Mouse (Mus musculus) adrenal gland (tissue): ENCODE data around the gene Tmem119.
"Not testable (repeated sequence)": the region's sequence is repeated elsewhere in the genome, so short reads cannot be mapped to it uniquely, and the experiment has no call there.

Experiments used
- intact Hi-C: fragments of 180-260 bp; cut with DNase I; formaldehyde crosslinking; loops from one replicate; pipeline ENCODE4 v1.15.1; 2025

Tmem119 gene

GRCm38 (mm10) chr5:113791197-113792095 lies 8.9 kb downstream of the Tmem119 start:
- intact Hi-C loops: no loop called here

- intact Hi-C loops: no loop called here
These were observed 9.7 kb downstream of the Tmem119 start for GRCm38 (mm10) chr5:113790453-113791196.

- intact Hi-C loops: no loop called here
These were observed 11.1 kb downstream of the Tmem119 start for GRCm38 (mm10) chr5:113789075-113789788.

- intact Hi-C loops: no loop called here
These were observed 11.7 kb downstream of the Tmem119 start for GRCm38 (mm10) chr5:113788645-113789044.

GRCm38 (mm10) chr5:113786985-113787384 lies 13.3 kb downstream of the Tmem119 start:
- intact Hi-C loops: no loop called here

GRCm38 (mm10) chr5:113784104-113784503 lies 16.2 kb downstream of the Tmem119 start:
- intact Hi-C loops: not testable (repeated sequence)

GRCm38 (mm10) chr5:113783581-113784001 lies 16.7 kb downstream of the Tmem119 start:
- intact Hi-C loops: no loop called here

- intact Hi-C loops: no loop called here
These were observed 17.7 kb downstream of the Tmem119 start for GRCm38 (mm10) chr5:113782624-113783023.

- intact Hi-C loops: no loop called here
These were observed 18.4 kb downstream of the Tmem119 start for GRCm38 (mm10) chr5:113781875-113782274.

GRCm38 (mm10) chr5:113781254-113781653 lies 19.1 kb downstream of the Tmem119 start:
- intact Hi-C loops: no loop called here

GRCm38 (mm10) chr5:113780763-113781162 lies 19.6 kb downstream of the Tmem119 start:
- intact Hi-C loops: no loop called here

GRCm38 (mm10) chr5:113780082-113780752 lies 20.1 kb downstream of the Tmem119 start:
- intact Hi-C loops: no loop called here

GRCm38 (mm10) chr5:113779569-113779968 lies 20.7 kb downstream of the Tmem119 start:
- intact Hi-C loops: no loop called here

- intact Hi-C loops: not testable (repeated sequence)
These were observed 22.6 kb downstream of the Tmem119 start for GRCm38 (mm10) chr5:113777728-113778127.

- intact Hi-C loops: no loop called here
These were observed 23.5 kb downstream of the Tmem119 start for GRCm38 (mm10) chr5:113776896-113777226.

GRCm38 (mm10) chr5:113776128-113776895 lies 24.0 kb downstream of the Tmem119 start:
- intact Hi-C loops: no loop called here

- intact Hi-C loops: no loop called here
These were observed 24.7 kb downstream of the Tmem119 start for GRCm38 (mm10) chr5:113775585-113775984.

GRCm38 (mm10) chr5:113773664-113774063 lies 26.7 kb downstream of the Tmem119 start:
- intact Hi-C loops: loop anchor here (1.0 kb wide), 1 partner anchor 42 kb away; no protein-coding TSS in a partner anchor

GRCm38 (mm10) chr5:113772905-113773519 lies 27.3 kb downstream of the Tmem119 start:
- intact Hi-C loops: loop anchor here (1.0 kb wide), 1 partner anchor 42 kb away; no protein-coding TSS in a partner anchor

- intact Hi-C loops: no loop called here
These were observed 27.8 kb downstream of the Tmem119 start, which contains the start of the genes Sart3 and Iscu for GRCm38 (mm10) chr5:113772450-113772895. Gene Sart3 (minus strand): TSS chr5:113772510. Gene Iscu (plus strand): TSS chr5:113772748.
